Mouse (Mus musculus) heart, adult 8-10 months (tissue): Measurements from ENCODE around the gene Gm6904. TPM values are rescaled to one million over a fixed set of nuclear protein-coding genes. Genes with fewer than 3 reads are reported as not detected.
"Not testable (repeated sequence)": the region's sequence is repeated elsewhere in the genome, so short reads cannot be mapped to it uniquely, and the experiment has no call there.

Experiments
- DNase-seq: peaks from one replicate; pipeline ENCODE4 v3.0.0; 2022; ENCODE audit warnings: low spot score
- total RNA-seq, 4 experiments: library from RNA; stranded (reverse); gene quantifications; 2 replicates each; pipeline ENCODE4 v1.2.4; 2022

Gene Gm6904
- total RNA-seq = 1 to 10 TPM in 1 of 4 experiments, not detected in 3; 1.3 TPM

GRCm38 (mm10) chr14:59260056-59260455 lies at the start of gene Gm6904:
Gm6904 (minus strand) TSS chr14:59260216.
- peak; percentile 31 for DNase-seq

- peak; percentile 16 for DNase-seq
Measured at GRCm38 (mm10) chr14:59297391-59297790, 37.4 kb upstream of the Gm6904 start, which contains the start of gene Phf11a. Phf11a (minus strand) TSS chr14:59297522.

- DNase-seq = not testable (repeated sequence)
Measured at GRCm38 (mm10) chr14:59291769-59292168, 31.8 kb upstream of the Gm6904 start.

- DNase-seq = not testable (repeated sequence)
Measured at GRCm38 (mm10) chr14:59274961-59275360, 14.9 kb upstream of the Gm6904 start.

GRCm38 (mm10) chr14:59255861-59256260 lies 4.2 kb downstream of the Gm6904 start:
- DNase-seq = not testable (repeated sequence)

- DNase-seq = not testable (repeated sequence)
Measured at GRCm38 (mm10) chr14:59250350-59250749, 9.7 kb downstream of the Gm6904 start.

- DNase-seq = no peak
Measured at GRCm38 (mm10) chr14:59233635-59234034, 26.4 kb downstream of the Gm6904 start.

- DNase-seq = no peak
Measured at GRCm38 (mm10) chr14:59232003-59232402, 28.0 kb downstream of the Gm6904 start.

- DNase-seq = no peak
Measured at GRCm38 (mm10) chr14:59230331-59230966, 29.6 kb downstream of the Gm6904 start.

DNA sequence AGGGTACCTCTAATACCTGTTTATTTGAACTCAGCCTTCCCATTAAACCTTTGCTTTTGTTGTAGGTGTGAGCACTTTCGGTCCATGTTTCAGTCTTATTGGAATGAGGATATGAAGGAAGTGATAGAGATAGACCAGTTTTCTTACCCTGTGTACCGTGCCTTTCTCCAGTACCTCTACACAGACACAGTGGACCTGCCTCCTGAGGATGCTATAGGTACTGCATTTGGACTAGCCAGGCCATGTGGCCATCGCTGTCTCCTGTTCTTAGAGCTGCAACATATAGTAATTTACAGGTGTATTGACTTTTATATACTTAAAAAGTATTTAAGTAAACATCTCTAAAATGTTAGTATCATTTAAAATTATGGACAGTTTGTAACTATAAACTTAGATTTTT lies 30.2 kb downstream of the Gm6904 start:
- no peak for DNase-seq

GRCm38 (mm10) chr14:59226240-59226639 lies 33.8 kb downstream of the Gm6904 start:
- no peak for DNase-seq

DNA sequence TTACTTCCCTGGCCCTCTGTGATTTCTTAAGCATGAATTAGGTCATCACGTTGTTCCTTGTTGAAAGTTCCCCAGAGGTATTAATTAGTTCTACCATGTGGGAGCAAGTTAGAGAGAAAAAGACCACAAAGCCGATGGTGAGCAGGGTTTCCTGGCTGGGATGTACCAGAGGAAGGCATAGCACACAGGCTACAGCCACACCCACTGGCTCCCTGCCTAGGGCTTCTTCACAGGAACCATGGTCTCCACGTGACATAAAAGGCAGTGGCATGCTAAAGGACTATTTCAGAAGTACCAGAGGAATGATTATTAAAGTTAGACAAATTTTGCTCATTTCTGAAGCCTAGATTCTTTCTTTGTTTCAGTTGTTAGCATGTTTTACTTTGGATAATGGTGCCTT lies 40.8 kb downstream of the Gm6904 start:
- peak; percentile 11 for DNase-seq

- no peak for DNase-seq
Measured at GRCm38 (mm10) chr14:59209816-59210215, 50.2 kb downstream of the Gm6904 start.

DNA sequence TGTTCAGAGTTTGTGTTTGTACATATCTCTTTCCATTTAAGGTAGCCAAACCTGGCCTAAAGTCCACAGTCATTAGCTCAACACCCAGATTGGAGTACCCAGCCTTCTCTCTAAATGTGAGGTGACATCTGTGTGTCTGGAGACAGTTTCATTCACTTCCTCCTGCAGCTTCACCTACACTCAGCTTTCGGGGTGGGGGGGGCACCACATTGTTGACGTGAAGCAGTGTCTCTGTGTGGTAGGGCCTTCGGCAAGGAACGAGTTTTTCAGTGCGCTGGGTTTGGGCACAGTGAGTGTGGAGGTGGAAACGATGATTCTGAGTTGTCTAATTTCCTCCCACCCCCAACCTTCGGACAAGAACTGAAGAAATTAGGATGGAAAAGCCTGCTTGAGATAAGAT lies 51.0 kb downstream of the Gm6904 start:
- DNase-seq = no peak

DNA sequence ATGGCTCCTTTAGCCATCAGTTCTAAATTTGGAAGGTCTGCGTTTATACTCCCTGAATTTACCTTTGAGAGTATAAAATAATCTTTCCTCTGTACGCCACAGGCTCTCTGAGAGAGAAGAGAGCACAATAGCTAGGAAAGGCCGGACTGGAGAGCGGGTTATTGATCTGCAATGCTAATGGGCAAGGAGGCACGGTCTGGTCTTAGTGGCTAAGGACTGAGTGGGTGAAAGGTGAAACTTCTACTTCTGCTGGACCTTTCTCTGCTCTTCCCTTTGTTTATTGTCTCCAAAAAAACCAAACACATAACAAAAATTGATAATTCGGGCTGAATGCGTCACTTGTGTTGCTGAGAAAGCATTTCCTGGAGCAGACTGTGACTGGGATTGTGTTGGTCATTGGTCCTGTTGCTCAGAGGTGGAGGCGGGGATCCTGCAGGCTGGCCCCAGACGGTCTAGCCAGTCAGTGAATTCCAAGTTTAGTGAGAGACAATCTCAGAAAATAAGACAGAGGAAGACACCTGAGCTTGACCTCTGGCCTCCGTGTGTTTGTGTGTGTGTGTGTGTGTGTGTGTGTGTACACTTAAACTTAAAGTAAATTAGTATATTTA lies 53.9 kb downstream of the Gm6904 start:
- DNase-seq = no peak

GRCm38 (mm10) chr14:59205461-59205860 lies 54.6 kb downstream of the Gm6904 start:
- DNase-seq = no peak

GRCm38 (mm10) chr14:59201604-59202215 lies 58.3 kb downstream of the Gm6904 start:
- no peak for DNase-seq

- peak; percentile 90 for DNase-seq
Measured at GRCm38 (mm10) chr14:59200711-59201603, 59.1 kb downstream of the Gm6904 start, which contains the start of gene Rcbtb1. Rcbtb1 (plus strand) TSS chr14:59201209.
